Mouse (Mus musculus): ENCODE measurements at regions not wholly inside any gene's neighbourhood (a gene's known extent, or its start where the extent isn't known, plus 50 kb on each side); places are given as distances from the start of the nearest gene placed in this dataset.

GRCm38 (mm10) chr8:95973571-95973970, 85.2 kb upstream of the Got2 start:
- Histone ChIP-seq H3K4me2 (replicated peaks; ENCODE audit: low read depth, low read length) (no peak overlapping the region), H3K4me1 (ENCODE audit: insufficient read depth, low read depth, low read length) (no peaks in the 10 kb centered on the region), H3K9me3 (ENCODE audit: low read length) (no peaks in the 10 kb centered on the region), H3K27me3 (replicated peaks; ENCODE audit: insufficient read depth, low read length) (no peaks in the 10 kb centered on the region), H3K4me3 (ENCODE audit: low read depth, low read length) (no peak overlapping the region), H3K27ac (ENCODE audit: low read length) (no peak overlapping the region), H3K36me3 (ENCODE audit: insufficient read depth, low read length) (no peaks in the 10 kb centered on the region), H3K9ac (replicated peaks; ENCODE audit: low read depth) (no peak overlapping the region)
- 19% methylated on average over 4 of the region's 4 CpGs for WGBS
- TF ChIP-seq CTCF (IDR thresholded peaks at IDR 0.05) (no peak), EP300 (IDR thresholded peaks at IDR 0.05) (no peak)
- no peak for ATAC-seq
- no peak for DNase-seq (ENCODE audit: low spot score)

GRCm38 (mm10) chr8:95968828-95969227, 80.5 kb upstream of the Got2 start:
- H3K9ac ChIP-seq (replicated peaks; ENCODE audit: low read depth): no peak overlapping the region
- H3K27me3 ChIP-seq (replicated peaks; ENCODE audit: insufficient read depth, low read length): no peaks in the 10 kb centered on the region
- H3K4me2 ChIP-seq (replicated peaks; ENCODE audit: low read depth, low read length): no peak overlapping the region
- no peaks in the 10 kb centered on the region for H3K9me3 ChIP-seq (ENCODE audit: low read length)
- no peaks in the 10 kb centered on the region for H3K36me3 ChIP-seq (ENCODE audit: insufficient read depth, low read length)
- WGBS: 91% methylated on average over 6 of the region's 6 CpGs
- no peaks in the 10 kb centered on the region for H3K4me1 ChIP-seq (ENCODE audit: insufficient read depth, low read depth, low read length)
- H3K27ac ChIP-seq (ENCODE audit: low read length): no peak overlapping the region
- TF ChIP-seq EP300 (IDR thresholded peaks at IDR 0.05): no peak
- no peak for TF ChIP-seq CTCF (IDR thresholded peaks at IDR 0.05)
- DNase-seq (ENCODE audit: low spot score) (no peak), ATAC-seq (no peak)
- no peak overlapping the region for H3K4me3 ChIP-seq (ENCODE audit: low read depth, low read length)

- H3K4me1 ChIP-seq (ENCODE audit: insufficient read depth, low read depth, low read length): no peaks in the 10 kb centered on the region
- ATAC-seq: no peak
- WGBS: 35% methylated on average over 1 of the region's 1 CpGs
- H3K4me2 ChIP-seq (replicated peaks; ENCODE audit: low read depth, low read length): no peak overlapping the region
- no peaks in the 10 kb centered on the region for H3K27me3 ChIP-seq (replicated peaks; ENCODE audit: insufficient read depth, low read length)
- DNase-seq (ENCODE audit: low spot score): no peak
- H3K36me3 ChIP-seq (ENCODE audit: insufficient read depth, low read length): no peaks in the 10 kb centered on the region
- TF ChIP-seq EP300 (IDR thresholded peaks at IDR 0.05): no peak
- TF ChIP-seq CTCF (IDR thresholded peaks at IDR 0.05): no peak
- H3K9me3 ChIP-seq (ENCODE audit: low read length): no peaks in the 10 kb centered on the region
- no peak overlapping the region for H3K27ac ChIP-seq (ENCODE audit: low read length)
- no peak overlapping the region for H3K9ac ChIP-seq (replicated peaks; ENCODE audit: low read depth)
- H3K4me3 ChIP-seq (ENCODE audit: low read depth, low read length): no peak overlapping the region
Measured at GRCm38 (mm10) chr8:95966430-95966829, 78.1 kb upstream of the Got2 start.

GRCm38 (mm10) chr8:95952257-95952656, 63.9 kb upstream of the Got2 start:
- TF ChIP-seq EP300 (IDR thresholded peaks at IDR 0.05): no peak
- no peak for TF ChIP-seq CTCF (IDR thresholded peaks at IDR 0.05)
- DNase-seq (ENCODE audit: low spot score) (peak; percentile 14), ATAC-seq (no peak)
- Histone ChIP-seq H3K36me3 (ENCODE audit: insufficient read depth, low read length) (no peaks in the 10 kb centered on the region), H3K27ac (ENCODE audit: low read length) (no peak overlapping the region), H3K9ac (replicated peaks; ENCODE audit: low read depth) (no peak overlapping the region), H3K4me3 (ENCODE audit: low read depth, low read length) (peak overlapping the region; percentile 12; the same call in 1 of the 2 replicates), H3K4me1 (ENCODE audit: insufficient read depth, low read depth, low read length) (no peaks in the 10 kb centered on the region), H3K4me2 (replicated peaks; ENCODE audit: low read depth, low read length) (peak overlapping the region; percentile 37; the same call in 1 of the 2 replicates), H3K27me3 (replicated peaks; ENCODE audit: insufficient read depth, low read length) (no peaks in the 10 kb centered on the region), H3K9me3 (ENCODE audit: low read length) (no peaks in the 10 kb centered on the region)
- 37% methylated on average over 10 of the region's 10 CpGs for WGBS

- WGBS: under 1% methylated on average over 17 of the region's 17 CpGs
- peak overlapping the region; percentile 37; the same call in 1 of the 2 replicates for H3K4me2 ChIP-seq (replicated peaks; ENCODE audit: low read depth, low read length)
- no peaks in the 10 kb centered on the region for H3K9me3 ChIP-seq (ENCODE audit: low read length)
- no peak overlapping the region for H3K9ac ChIP-seq (replicated peaks; ENCODE audit: low read depth)
- DNase-seq (ENCODE audit: low spot score) (peak; percentile 78), ATAC-seq (peak; percentile 77)
- H3K27ac ChIP-seq (ENCODE audit: low read length): no peak overlapping the region
- TF ChIP-seq EP300 (IDR thresholded peaks at IDR 0.05): no peak
- peak; percentile 82 for TF ChIP-seq CTCF (IDR thresholded peaks at IDR 0.05)
- no peaks in the 10 kb centered on the region for H3K36me3 ChIP-seq (ENCODE audit: insufficient read depth, low read length)
- H3K27me3 ChIP-seq (replicated peaks; ENCODE audit: insufficient read depth, low read length): no peaks in the 10 kb centered on the region
- no peaks in the 10 kb centered on the region for H3K4me1 ChIP-seq (ENCODE audit: insufficient read depth, low read depth, low read length)
- H3K4me3 ChIP-seq (ENCODE audit: low read depth, low read length): peak overlapping the region; percentile 12; the same call in 1 of the 2 replicates
Measured at GRCm38 (mm10) chr8:95951794-95952193, 63.4 kb upstream of the Got2 start.
